Mouse (Mus musculus): ENCODE data around the gene Vps72. TPM values are rescaled to one million over a fixed set of nuclear protein-coding genes. Genes with fewer than 3 reads are reported as not detected.

The Vps72 gene
- polyA plus RNA-seq, 1 experiment from 2014 or later, result 233 TPM

- peak within 1 kb of the TSS; percentile 75 for H3K4me2 ChIP-seq (ENCODE audit: low read length)
- peak within 1 kb of the TSS; percentile 96 for H3K9ac ChIP-seq (replicated peaks; ENCODE audit: low read depth, low read length)
- H3K9me3 ChIP-seq (ENCODE audit: control insufficient read depth, low read length), result no peaks in the 10 kb centered on the region
- under 1% methylated on average over 66 of the region's 66 CpGs for WGBS
- ATAC-seq, result peak; percentile 98
- H3K27me3 ChIP-seq (replicated peaks; ENCODE audit: control insufficient read depth, insufficient read depth, low read length), result no peaks in the 10 kb centered on the region
- H3K4me1 ChIP-seq (replicated peaks; ENCODE audit: control insufficient read depth, insufficient read depth, low read length), result peaks cover 34% of the 10 kb centered on the region
- H3K4me3 ChIP-seq (replicated peaks; ENCODE audit: low read length), result peak within 1 kb of the TSS; percentile 98
- peak within 1 kb of the TSS; percentile 78 for H3K27ac ChIP-seq (ENCODE audit: low read length)
- H3K36me3 ChIP-seq (ENCODE audit: control insufficient read depth, insufficient read depth), result peaks cover 5% of the 10 kb centered on the region
These were observed 49.5 kb downstream of the Vps72 start, which contains the start of gene Sema6c for GRCm38 (mm10) chr3:95159987-95160963. TSS of gene Sema6c (plus strand) at chr3:95160457.

- no peaks in the 10 kb centered on the region for H3K27me3 ChIP-seq (replicated peaks; ENCODE audit: control insufficient read depth, insufficient read depth, low read length)
- peak overlapping the region; percentile 75 for H3K4me2 ChIP-seq (ENCODE audit: low read length)
- H3K4me3 ChIP-seq (replicated peaks; ENCODE audit: low read length), result peak overlapping the region; percentile 98
- under 1% methylated on average over 30 of the region's 30 CpGs for WGBS
- ATAC-seq, result 0 out of 2 replicates have a peak, but pooled peaks have one; percentile 2
- H3K27ac ChIP-seq (ENCODE audit: low read length), result peak overlapping the region; percentile 56
- H3K9ac ChIP-seq (replicated peaks; ENCODE audit: low read depth, low read length), result peak overlapping the region; percentile 96
- no peaks in the 10 kb centered on the region for H3K9me3 ChIP-seq (ENCODE audit: control insufficient read depth, low read length)
- H3K36me3 ChIP-seq (ENCODE audit: control insufficient read depth, insufficient read depth), result peaks cover 7% of the 10 kb centered on the region
- H3K4me1 ChIP-seq (replicated peaks; ENCODE audit: control insufficient read depth, insufficient read depth, low read length), result peaks cover 34% of the 10 kb centered on the region
These were observed 50.3 kb downstream of the Vps72 start for GRCm38 (mm10) chr3:95161041-95161551.

DNA sequence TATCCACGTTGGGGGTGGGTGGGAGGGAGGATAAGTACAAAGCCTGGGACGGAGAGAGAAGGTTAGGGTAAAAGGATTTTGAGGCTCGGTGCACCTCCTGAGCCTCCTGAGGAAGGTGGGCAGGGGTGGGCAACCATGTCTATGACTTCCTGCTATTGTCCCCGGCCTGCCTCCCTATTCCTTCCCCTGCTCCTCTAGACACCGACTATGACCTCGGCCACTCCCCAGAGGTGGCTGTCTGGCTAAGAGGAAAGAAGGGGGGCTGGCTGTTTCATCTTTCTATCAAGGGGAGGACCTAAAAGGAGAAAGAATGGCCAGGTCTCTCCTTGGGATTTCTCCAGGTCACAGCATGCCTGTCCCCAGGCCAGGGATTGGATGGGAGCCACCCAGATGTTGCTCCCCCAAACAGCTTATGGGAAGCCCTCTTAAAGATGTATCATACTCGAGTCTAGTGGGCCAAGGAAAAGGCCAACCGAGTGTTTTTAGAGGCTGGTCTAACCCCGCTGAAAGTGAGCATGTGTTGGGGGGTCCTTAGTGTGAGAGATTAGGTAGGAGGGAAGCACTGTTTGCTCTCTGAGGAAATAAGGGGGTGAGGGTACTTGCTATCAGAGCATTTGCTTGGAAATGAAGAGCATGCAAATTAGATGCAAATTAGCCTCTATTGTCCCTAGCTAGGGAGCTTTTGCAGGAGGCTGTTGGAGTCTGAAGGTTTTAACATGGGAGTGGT is 51.0 kb downstream of the Vps72 start:
- Histone ChIP-seq H3K27me3 (replicated peaks; ENCODE audit: control insufficient read depth, insufficient read depth, low read length) (no peaks in the 10 kb centered on the region), H3K9me3 (ENCODE audit: control insufficient read depth, low read length) (no peaks in the 10 kb centered on the region), H3K36me3 (ENCODE audit: control insufficient read depth, insufficient read depth) (peaks cover 10% of the 10 kb centered on the region), H3K4me1 (replicated peaks; ENCODE audit: control insufficient read depth, insufficient read depth, low read length) (peaks cover 34% of the 10 kb centered on the region), H3K4me2 (ENCODE audit: low read length) (peak overlapping the region; percentile 75), H3K4me3 (replicated peaks; ENCODE audit: low read length) (peak overlapping the region; percentile 98), H3K9ac (replicated peaks; ENCODE audit: low read depth, low read length) (peak overlapping the region; percentile 96), H3K27ac (ENCODE audit: low read length) (peak overlapping the region; percentile 56)
- 5% methylated on average over 9 of the region's 9 CpGs for WGBS
- no peak for ATAC-seq

DNA sequence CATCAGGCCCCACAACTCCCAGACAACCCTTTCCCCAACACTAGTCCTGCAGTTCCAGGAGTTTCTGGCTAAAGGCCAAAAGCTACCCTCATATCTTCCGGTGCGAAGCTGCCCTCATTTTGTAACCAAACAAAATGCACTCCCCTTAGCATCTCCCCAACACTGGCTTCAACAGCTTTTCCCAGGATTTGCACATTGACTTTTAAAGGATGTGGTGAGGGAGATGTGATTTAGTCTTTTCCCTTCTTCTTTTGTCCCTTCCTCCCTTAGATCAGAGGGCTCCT is 51.5 kb downstream of the Vps72 start:
- H3K36me3 ChIP-seq (ENCODE audit: control insufficient read depth, insufficient read depth), result peaks cover 15% of the 10 kb centered on the region
- peak overlapping the region; percentile 96 for H3K9ac ChIP-seq (replicated peaks; ENCODE audit: low read depth, low read length)
- no peaks in the 10 kb centered on the region for H3K9me3 ChIP-seq (ENCODE audit: control insufficient read depth, low read length)
- H3K27ac ChIP-seq (ENCODE audit: low read length), result peak overlapping the region; percentile 56; the same call in 1 of the 2 replicates
- H3K4me2 ChIP-seq (ENCODE audit: low read length), result peak overlapping the region; percentile 75
- H3K27me3 ChIP-seq (replicated peaks; ENCODE audit: control insufficient read depth, insufficient read depth, low read length), result no peaks in the 10 kb centered on the region
- 3% methylated on average over 2 of the region's 2 CpGs for WGBS
- peaks cover 34% of the 10 kb centered on the region for H3K4me1 ChIP-seq (replicated peaks; ENCODE audit: control insufficient read depth, insufficient read depth, low read length)
- peak overlapping the region; percentile 98 for H3K4me3 ChIP-seq (replicated peaks; ENCODE audit: low read length)
- ATAC-seq, result no peak

- peak overlapping the region; percentile 75 for H3K4me2 ChIP-seq (ENCODE audit: low read length)
- ATAC-seq, result no peak
- H3K9ac ChIP-seq (replicated peaks; ENCODE audit: low read depth, low read length), result peak overlapping the region; percentile 36; the same call in 1 of the 2 replicates
- no peaks in the 10 kb centered on the region for H3K9me3 ChIP-seq (ENCODE audit: control insufficient read depth, low read length)
- H3K4me1 ChIP-seq (replicated peaks; ENCODE audit: control insufficient read depth, insufficient read depth, low read length), result peaks cover 34% of the 10 kb centered on the region
- H3K36me3 ChIP-seq (ENCODE audit: control insufficient read depth, insufficient read depth), result peaks cover 17% of the 10 kb centered on the region
- no peaks in the 10 kb centered on the region for H3K27me3 ChIP-seq (replicated peaks; ENCODE audit: control insufficient read depth, insufficient read depth, low read length)
- H3K27ac ChIP-seq (ENCODE audit: low read length), result no peak overlapping the region
- WGBS, result 63% methylated on average over 11 of the region's 11 CpGs
- H3K4me3 ChIP-seq (replicated peaks; ENCODE audit: low read length), result peak overlapping the region; percentile 98; the same call in 1 of the 2 replicates
These were observed 52.8 kb downstream of the Vps72 start for GRCm38 (mm10) chr3:95163419-95164255.

GRCm38 (mm10) chr3:95164256-95164550 is 53.4 kb downstream of the Vps72 start:
- Histone ChIP-seq H3K4me2 (ENCODE audit: low read length) (no peak overlapping the region), H3K27ac (ENCODE audit: low read length) (no peak overlapping the region), H3K9ac (replicated peaks; ENCODE audit: low read depth, low read length) (no peak overlapping the region), H3K27me3 (replicated peaks; ENCODE audit: control insufficient read depth, insufficient read depth, low read length) (no peaks in the 10 kb centered on the region), H3K4me3 (replicated peaks; ENCODE audit: low read length) (no peak overlapping the region), H3K36me3 (ENCODE audit: control insufficient read depth, insufficient read depth) (peaks cover 20% of the 10 kb centered on the region), H3K4me1 (replicated peaks; ENCODE audit: control insufficient read depth, insufficient read depth, low read length) (peaks cover 34% of the 10 kb centered on the region), H3K9me3 (ENCODE audit: control insufficient read depth, low read length) (no peaks in the 10 kb centered on the region)
- WGBS, result 79% methylated on average over 5 of the region's 5 CpGs
- ATAC-seq, result no peak

GRCm38 (mm10) chr3:95164840-95165239 is 54.0 kb downstream of the Vps72 start:
- Histone ChIP-seq H3K9ac (replicated peaks; ENCODE audit: low read depth, low read length) (no peak overlapping the region), H3K36me3 (ENCODE audit: control insufficient read depth, insufficient read depth) (peaks cover 26% of the 10 kb centered on the region), H3K9me3 (ENCODE audit: control insufficient read depth, low read length) (no peaks in the 10 kb centered on the region), H3K4me3 (replicated peaks; ENCODE audit: low read length) (no peak overlapping the region), H3K27ac (ENCODE audit: low read length) (no peak overlapping the region), H3K4me2 (ENCODE audit: low read length) (no peak overlapping the region), H3K4me1 (replicated peaks; ENCODE audit: control insufficient read depth, insufficient read depth, low read length) (peaks cover 29% of the 10 kb centered on the region), H3K27me3 (replicated peaks; ENCODE audit: control insufficient read depth, insufficient read depth, low read length) (peaks cover 1% of the 10 kb centered on the region)
- WGBS, result 84% methylated on average over 5 of the region's 5 CpGs
- ATAC-seq, result no peak

DNA sequence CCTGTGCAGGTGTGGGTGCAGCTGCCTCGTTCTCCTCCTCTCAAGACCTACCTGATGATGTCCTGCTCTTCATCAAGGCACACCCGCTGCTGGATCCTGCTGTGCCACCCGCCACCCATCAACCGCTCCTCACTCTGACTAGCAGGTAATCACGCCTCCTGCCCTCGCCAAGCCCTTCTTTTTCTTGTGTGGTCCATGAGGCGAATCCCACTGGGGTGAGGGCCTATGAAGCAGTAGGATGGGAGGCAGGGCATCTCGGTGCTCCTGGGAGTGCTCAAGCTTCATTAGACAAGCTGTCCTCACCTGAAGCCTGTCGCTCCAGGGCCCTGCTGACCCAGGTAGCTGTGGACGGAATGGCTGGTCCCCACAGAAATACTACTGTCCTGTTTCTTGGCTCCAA is 59.2 kb downstream of the Vps72 start:
- Histone ChIP-seq H3K27me3 (replicated peaks; ENCODE audit: control insufficient read depth, insufficient read depth, low read length) (peaks cover 18% of the 10 kb centered on the region), H3K9ac (replicated peaks; ENCODE audit: low read depth, low read length) (no peak overlapping the region), H3K36me3 (ENCODE audit: control insufficient read depth, insufficient read depth) (peaks cover 41% of the 10 kb centered on the region), H3K4me3 (replicated peaks; ENCODE audit: low read length) (no peak overlapping the region), H3K9me3 (ENCODE audit: control insufficient read depth, low read length) (no peaks in the 10 kb centered on the region), H3K4me1 (replicated peaks; ENCODE audit: control insufficient read depth, insufficient read depth, low read length) (peaks cover 13% of the 10 kb centered on the region), H3K27ac (ENCODE audit: low read length) (no peak overlapping the region), H3K4me2 (ENCODE audit: low read length) (no peak overlapping the region)
- 87% methylated on average over 10 of the region's 10 CpGs for WGBS
- no peak for ATAC-seq

Measured in forebrain, embryonic 16.5 days (tissue).